Mouse (Mus musculus): ENCODE results near the gene Ttll5.

Ttll5 gene

DNA sequence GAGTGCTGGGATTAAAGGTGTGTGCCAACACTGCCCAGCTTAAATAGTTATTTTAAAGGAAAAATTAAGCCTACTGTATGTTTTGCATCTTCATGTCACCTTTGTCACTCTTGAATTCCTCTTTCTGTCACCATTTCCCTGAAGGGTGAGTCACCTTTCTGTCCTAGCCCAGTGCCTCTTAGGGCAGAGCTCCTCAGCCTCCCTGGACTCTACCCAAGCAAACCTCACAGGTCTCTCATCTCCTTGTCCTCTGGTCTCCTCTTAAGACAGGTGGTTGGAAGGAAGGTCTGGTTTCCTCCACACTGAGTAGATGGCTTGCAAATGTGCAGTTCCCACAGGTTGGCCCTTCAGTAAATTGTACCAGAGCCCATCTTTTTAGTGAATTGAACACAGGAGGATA, 143.4 kb downstream of the Ttll5 start:
- no peak for DNase-seq (ENCODE audit: low read depth, low spot score)

DNA sequence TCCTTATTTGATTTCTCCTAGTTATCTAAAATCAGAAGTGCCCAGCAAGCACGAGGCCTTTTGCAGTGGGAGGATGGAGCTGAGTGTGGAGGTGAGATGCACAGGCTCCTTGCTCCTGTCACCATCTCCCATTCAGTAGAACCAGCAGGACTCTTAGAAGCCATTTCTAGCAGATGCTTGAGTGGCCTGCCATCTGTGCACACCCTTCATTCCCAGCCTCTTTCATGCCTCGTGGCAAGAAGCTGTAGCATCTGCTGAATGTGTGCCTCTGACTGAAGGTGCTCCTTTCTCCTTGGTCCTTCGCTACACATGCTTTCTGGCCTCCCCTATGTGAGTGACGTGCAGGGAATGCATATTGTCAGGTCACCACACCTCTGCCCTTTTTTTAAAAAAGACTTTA, 143.9 kb downstream of the Ttll5 start:
- no peak for DNase-seq (ENCODE audit: low read depth, low spot score)

DNA sequence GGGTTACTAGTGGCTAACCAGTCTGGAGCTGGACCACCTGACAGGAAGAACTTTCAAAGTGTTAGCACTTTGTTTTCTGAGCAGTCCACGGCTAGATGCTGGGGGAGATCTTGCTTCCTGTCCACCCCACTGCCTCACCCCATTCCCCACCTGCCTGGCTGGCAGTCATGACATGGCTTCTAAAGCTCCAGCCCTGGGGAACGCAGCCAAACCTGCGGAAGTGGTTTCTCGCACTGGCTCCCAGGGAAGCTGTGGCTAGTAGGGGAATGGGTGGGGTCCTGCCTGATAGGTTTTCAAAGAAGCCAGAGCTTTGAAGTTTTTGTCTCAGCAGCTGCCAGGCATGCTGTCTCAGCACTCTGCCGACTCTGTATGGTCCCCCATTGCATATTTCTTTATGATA, 145.1 kb downstream of the Ttll5 start:
- DNase-seq (ENCODE audit: low read depth, low spot score) = peak; percentile 15

DNA sequence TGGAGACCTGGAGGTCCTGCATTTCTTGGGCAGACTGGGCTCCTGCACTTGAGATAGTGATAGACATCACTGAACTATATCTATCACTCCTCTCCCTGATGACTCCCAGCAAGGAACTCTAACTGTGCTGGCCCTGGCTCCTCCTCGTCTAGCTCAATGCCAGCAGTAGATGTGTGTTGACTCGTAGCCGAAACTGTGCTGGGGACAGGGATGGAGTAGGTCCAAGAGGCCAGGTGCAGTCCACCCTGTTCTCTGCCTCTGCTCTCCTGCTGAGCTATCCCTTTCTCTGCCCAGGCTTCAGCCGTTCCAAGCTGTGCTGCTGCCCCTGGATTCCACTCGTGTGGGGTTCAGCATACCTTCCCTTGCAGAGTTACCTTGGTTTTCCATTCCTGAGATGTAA, 145.7 kb downstream of the Ttll5 start:
- DNase-seq (ENCODE audit: low read depth, low spot score) = no peak

DNA sequence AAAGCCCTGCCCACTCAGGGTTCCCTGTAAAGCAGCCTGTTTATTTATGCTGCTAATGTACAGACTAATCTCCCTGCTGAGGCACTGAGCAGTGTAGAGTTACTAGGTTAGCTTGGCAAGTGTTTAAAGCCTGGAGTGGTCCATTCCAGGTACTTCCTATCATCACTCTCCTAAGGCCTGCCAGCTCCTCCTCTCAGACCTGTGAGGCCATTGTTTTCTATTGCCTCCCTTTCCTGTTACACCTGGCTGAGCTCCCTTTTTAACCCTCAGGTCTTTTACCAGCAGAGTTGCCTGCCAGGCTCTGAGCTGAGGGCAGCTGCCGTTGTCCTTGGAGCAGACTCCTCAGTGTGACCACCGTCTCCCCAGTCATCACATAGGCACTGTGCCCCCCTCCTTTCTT, 146.3 kb downstream of the Ttll5 start:
- DNase-seq (ENCODE audit: low read depth, low spot score) = no peak

DNA sequence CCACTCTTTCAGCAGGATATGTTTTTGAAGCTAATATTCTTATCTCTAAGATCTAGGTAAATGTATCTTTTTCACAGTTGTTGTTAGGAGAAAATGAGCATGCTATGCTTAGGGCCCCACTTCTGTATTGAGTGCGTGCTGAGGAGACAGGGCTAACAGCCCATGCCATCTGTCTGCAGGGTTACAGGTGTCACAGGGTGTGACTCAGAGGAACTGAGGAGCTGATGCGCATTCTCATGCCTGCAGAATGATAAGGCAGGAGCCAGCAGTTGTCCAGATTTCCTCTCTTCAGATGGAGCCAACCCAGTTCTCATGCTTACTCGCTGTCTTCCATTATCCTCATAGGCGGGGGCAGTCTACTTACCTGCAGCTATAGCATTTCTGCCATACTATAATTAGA, 147.2 kb downstream of the Ttll5 start:
- DNase-seq (ENCODE audit: low read depth, low spot score) = no peak

DNA sequence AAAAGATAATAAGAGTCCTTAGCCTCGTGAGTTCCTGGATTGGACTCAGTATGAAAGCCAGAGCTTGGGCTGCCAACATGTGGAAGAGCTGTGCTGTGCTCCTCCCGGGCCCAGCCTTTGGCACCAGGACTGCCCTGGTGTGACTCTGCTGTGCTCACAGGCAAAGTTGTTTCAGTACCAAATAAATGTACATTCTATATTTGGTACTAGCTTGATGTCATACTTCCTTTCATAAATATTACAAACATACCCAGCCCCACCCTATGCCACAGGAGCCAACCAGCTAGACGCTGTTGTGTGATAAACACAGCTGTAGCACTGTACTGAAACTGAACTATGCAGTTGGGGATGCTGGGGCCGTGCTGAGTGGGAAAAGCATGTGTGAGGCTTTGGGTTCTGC, 149.1 kb downstream of the Ttll5 start:
- no peak for DNase-seq (ENCODE audit: low read depth, low spot score)

DNA sequence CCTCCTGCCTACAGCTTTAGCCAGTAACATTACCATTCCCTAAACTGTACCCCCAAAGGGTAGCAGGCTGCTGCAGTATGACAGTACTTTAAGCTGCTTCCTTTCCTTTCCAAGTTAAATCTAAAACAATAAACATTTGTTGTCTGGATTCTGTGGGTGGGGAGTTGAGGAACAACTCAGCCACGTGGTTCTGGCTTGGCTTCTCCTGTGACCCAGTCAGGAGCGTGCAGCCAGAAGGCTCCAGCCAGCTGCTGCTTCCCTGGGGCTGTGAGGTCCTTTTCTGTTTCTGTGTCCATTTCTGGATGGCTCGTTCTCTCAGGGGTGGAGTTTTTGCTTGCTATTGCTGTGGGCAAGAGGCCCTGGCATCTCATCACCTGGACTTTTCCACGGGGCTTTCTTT, 149.6 kb downstream of the Ttll5 start:
- DNase-seq (ENCODE audit: low read depth, low spot score) = no peak

DNA sequence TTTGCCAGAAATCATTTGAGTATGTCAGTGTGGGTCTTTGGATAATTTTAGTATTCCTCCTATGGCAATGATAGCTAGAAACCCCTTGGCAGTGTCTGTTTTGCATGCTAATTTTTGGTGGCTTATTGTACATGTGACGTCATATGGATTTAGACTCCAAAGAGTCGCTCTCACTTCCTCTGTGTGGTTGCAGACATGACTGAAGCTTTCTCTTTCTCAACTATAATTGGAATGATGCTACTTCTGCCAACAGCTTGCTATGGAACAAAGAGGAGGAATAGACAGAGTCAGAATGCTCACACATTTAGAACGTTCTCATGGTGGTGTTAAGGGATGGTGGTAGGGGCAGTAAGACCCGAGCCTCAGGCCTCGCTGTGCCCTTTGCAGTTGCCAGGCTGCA, 155.5 kb downstream of the Ttll5 start:
- no peak for DNase-seq (ENCODE audit: low read depth, low spot score)

DNA sequence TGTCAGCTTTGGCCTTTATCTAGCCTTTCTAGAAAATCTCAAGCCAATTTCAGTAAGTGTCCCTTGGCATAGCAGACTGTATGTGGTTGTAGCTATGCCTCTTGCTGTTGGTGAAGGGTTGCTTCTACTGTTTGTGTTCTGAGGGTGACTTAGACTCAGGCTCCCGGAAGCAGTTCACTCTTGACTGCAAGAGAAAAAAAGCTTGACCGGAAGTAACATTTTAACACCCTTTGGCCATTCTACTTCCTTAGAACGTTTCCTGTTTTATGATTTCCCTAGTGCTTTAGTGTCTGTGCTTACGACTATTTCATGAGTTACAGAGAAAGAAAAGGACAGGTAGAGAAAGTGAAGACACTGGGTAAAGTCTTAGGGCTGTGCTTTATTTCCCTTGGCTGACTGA, 161.1 kb downstream of the Ttll5 start:
- DNase-seq (ENCODE audit: low read depth, low spot score) = no peak

DNA sequence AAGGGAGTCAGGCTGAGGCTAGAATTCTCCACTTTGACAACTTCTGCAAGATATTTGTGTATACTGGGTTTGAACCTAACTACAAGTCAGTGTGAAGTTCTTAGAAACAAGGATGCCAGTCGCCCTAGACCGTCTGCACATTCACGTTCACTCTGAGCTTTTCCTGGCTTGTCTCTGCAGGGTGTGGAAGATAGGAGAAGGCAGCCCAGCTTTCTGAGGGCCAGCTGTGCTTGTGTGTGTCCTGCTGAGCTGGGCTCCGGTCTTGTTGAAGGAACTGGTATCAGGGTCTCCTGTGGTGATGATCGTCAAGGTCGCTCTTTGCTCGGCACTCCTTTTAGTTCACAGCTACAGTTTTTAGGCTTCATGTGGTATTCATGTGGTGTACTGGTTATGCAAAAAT, 161.6 kb downstream of the Ttll5 start:
- DNase-seq (ENCODE audit: low read depth, low spot score) = no peak

DNA sequence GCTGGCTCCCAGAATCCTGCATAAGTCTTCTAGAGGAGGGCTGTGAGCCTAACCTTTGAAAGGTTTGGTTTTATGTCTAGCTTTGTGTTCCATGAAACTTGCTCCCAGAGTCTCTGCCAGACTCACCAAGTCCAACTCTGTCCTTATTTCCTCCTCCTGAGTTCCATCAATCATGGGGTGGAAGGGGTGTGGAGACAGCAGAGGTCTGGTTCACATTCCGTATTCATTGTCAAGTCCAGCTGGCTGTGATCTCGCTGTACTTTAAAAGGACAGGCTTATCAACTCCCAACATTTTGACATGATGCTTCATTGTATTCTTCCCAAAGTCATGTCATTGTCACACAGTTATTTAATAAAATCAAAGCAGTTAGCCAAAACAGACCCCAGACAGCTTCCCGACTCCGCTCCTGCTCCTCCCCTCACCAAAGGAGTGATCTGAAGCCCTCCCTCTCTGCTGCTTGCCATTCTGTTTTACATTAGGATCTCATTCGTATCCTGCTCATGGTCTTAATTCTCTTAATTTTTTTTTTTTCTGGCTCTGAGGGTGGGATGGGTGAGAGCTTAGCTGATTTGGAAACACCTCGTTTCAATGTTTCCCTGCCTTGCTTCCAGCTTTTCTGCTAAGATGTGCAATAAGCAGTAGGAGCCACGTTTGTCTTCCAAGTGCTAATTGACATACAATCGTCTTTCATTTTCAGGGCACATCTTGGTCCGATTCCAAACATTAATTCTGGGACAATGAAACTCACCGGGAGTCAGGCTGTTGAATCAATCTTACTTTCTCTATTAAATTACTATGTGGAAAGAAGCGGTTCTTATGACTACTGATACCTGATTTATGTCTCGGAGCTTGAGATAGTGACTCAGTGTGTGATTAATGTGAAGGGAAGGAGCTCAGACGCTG, 162.3 kb downstream of the Ttll5 start:
- DNase-seq (ENCODE audit: low read depth, low spot score) = no peak

DNA sequence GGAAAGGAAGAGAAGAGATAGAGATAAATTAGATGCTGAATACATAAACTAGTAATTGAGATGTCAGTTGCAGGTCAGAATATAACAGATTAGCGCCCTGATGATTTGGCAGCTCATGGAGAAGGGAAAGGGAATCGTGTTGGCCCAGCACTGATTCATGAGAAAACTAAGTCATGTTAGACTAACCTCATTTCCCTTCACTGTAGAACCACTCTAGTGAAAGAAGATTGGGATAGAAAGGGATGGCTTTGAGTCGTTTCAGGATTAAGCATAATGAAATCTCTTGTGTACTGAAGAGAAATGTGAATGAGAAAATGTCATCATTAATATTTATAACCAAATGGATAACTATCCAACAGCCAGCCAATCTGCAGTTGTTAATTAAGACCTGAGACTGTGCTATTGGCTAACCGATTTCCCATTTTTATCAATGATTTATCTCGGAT, 163.0 kb downstream of the Ttll5 start:
- DNase-seq (ENCODE audit: low read depth, low spot score) = no peak

DNA sequence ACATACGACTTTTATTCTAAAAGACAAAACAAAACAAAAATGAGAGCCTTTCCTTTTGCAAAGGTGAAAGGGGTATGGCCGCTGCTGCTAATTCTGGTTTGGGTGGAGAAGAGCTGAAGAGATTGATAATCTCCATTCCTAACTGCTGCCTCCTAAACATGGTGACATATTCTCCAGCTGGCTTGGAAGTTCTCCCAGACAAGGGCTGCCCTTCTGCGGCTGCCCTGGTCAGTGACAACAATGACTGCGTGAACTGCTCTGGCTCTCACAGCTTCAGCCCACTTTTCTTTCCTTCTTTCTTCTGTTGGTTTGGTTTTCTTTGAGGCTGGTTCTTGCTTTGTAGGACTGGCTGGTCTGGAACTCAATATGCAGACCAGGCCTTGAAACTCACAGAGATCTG, 163.7 kb downstream of the Ttll5 start:
- no peak for DNase-seq (ENCODE audit: low read depth, low spot score)

DNA sequence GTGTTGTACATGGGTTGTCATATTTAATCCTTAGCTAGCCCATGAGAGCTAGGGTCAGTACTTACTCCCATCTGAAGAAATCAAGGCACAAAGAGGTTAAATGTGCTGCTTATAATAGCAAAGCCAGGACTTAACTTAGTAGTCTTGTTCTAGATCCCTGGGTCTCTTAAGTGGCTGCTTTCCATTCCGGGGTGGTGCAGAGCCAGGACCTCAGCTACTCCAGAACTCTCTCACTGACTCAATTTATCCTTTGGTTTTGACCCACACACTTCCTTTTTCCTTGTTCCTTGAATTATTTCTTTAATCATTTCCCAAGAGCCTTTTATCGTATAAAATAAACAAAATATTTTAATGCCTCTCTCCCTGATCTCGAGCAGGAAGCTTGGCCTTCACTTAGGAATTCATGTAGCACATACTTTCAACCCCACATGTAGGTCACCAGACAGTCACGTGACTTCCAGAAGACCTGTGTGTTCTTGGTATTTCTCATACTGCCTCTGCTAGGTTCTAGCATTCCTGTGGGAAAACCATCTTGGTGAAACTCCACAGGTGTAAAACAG, 164.4 kb downstream of the Ttll5 start:
- DNase-seq (ENCODE audit: low read depth, low spot score) = no peak

DNA sequence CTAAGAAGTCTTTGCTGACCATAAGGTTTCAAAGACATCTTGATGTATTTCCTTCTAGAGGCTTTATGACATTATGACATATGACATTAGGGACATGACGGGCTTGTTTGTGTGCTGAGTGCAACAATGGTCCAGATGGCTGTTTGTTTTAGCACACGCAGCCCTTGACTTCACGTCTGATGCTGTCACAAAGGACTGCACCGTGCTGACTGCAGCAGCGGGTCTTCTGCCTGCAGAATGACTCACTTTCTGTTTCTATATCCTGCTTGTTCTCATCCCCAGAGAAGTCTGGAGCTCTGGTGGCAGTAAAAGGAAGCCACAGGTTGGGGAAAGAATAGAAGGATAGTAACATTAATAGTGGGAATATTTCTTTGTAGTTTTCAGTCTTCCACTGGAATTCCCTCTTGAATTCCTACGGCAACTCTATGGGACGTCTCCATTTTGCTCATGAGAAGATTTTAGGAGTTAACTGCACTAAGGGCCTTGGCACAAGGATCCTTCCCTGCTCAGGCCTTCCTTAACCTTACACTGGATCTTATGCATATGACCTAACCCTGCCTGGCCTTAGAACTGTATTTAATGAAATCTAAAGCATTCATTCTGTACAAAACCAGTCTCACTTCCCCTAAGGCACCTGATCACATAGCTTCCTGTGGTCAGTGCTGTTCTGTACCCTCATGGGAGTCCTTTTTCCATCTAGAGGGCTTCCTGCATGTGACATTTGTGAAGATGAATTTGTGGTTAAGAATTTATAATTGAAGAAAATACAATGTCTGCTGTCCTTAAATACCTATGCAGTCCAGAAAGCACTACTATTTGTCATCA, 167.8 kb downstream of the Ttll5 start:
- no peak for DNase-seq (ENCODE audit: low read depth, low spot score)

DNA sequence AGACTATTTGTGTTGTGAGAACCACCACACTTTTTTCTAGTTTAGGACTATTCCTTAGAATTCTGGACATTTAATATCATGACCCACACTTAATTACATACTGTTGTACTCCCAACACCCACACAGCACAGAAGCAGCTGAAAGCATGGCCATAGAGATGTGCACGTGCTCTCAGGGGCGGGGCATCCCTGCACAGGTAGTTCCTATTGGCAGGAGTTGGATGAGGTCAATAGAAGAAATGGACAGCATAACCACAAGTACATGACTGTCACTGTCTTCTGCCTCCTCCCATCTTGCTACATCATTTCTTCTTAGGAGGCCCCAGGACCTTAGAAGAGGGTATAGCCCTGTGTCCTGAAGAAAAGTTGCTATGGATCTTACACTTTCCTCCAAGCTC, 168.4 kb downstream of the Ttll5 start:
- no peak for DNase-seq (ENCODE audit: low read depth, low spot score)

DNA sequence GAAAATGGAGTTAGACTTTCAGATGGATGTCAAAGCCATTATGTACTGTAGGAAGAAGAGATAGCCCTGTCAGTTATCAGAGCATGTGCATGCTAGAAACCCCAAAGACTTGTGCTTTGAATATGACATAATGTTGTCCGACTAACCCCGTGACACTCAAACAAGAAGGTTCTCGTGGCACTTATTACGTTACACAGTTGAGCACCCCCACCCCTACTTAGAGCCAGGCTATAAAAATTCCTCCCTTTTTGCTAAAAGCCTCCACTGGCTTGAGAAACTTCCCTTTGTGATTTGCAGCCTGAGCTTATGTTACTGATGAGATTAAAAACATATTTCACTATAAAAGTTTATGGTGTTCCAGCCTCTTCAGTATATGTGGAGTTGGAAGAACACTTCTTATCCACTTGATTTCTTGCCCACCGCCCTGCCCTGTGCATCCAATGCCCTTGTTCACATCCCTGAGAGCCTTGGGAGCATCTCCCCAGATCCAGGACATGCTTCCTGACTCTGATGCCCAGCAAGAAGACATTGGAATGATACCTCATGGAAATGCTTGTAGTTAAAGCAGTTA, 169.4 kb downstream of the Ttll5 start:
- no peak for DNase-seq (ENCODE audit: low read depth, low spot score)

DNA sequence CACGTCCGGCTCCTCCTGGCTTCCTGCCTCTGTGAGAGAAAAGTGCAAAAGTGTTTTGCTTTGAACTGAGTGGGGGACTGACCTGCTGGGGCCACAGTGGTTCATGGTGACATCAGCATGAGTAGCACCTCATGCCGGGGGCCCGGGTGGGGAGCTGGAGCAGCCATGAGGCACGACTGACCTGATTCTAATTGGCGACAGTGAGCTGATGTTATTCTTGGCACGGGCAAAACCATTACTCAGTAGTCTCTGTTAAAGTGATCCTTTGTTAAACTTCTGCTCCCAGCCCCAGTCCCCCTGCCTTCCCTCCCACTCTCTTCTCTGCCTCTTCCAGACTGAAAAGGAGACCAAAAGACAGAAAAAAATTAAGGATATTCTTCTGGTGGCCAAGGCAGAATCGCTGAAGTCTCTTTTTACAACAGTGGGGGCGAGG, 176.2 kb downstream of the Ttll5 start:
- DNase-seq (ENCODE audit: low read depth, low spot score) = no peak

DNA sequence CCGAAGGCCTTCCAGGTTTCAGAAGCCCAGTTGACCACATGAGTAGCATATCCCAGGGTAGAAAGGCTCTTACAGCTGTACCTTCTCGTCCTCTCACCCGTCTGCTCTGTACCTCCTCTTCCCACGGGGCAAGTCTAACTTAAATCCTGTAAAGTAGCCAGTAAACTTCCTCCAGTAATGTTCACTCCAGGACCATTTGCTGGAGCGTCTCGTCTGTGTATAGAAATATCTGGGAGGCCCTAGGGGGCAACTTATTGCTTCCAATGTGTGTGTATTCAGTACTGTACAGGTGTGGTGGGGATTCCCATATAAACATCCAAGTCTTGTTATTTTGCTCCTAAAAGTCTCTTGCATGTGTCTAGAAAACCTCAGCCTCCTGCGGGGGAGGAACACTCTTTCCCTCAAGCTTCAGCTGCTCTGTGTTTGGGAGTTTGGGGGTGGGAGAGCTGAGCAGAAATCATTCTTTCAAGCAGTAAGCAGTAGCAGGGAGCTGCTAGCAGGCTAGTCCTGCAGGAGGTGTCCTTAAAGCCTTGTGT, 176.7 kb downstream of the Ttll5 start:
- DNase-seq (ENCODE audit: low read depth, low spot score) = no peak

DNA sequence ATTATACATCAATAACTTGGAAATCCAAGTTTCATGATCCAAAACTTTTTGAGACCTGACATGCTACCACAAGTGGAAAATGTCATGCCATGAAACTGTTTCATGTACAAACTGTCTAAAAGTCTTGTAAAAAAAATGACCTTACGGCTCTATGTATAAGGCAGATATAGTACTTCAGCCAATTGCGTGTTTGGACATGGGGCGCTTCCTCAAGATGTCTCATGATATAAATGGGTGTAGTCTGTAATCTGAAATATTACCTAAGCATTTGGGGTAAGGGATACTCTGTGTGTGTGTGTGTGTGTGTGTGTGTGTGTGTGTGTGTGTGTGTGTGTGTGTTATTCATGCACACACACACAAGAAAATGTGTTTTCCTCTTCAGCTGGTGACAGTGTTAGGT, 180.2 kb downstream of the Ttll5 start:
- no peak for DNase-seq (ENCODE audit: low read depth, low spot score)

DNA sequence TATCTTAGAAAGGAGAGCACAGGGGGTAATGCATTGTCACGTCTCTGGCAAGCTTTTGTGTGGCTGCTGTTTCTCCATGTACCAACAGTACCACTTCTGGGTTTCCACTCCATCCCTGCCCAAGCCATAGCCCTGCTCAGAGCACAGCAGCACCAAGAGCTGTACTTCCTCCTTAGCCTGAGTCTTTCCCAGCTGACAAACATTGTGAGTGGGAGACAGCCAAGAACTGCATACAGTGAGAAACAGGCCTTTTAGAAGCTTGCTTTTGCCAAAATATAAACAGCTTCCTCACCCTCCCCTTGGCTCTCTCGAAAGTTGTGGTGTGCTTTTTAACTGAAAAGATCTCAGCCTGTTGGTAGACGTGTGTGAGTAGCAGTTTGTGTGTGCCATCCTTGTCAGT, 182.9 kb downstream of the Ttll5 start:
- no peak for DNase-seq (ENCODE audit: low read depth, low spot score)

All from ES-CJ7 (cell line).